Mouse (Mus musculus) left cerebral cortex, adult 18-20 months (tissue): ENCODE data around the gene Mical1. TPM values are rescaled to one million over a fixed set of nuclear protein-coding genes. Genes with fewer than 3 reads are reported as not detected.
A peak's percentile ranks its signal among the peaks of the same experiment; 100 is the strongest.

Experiments
- DNase-seq, 2 experiments: peaks; one replicate each; pipeline ENCODE4 v3.0.0; 2021 to 2022; ENCODE audit warnings: low spot score in 2 of 2, mixed read lengths in 1 of 2
- total RNA-seq, 2 experiments: library from RNA; stranded (reverse); gene quantifications; 2 replicates each; pipeline ENCODE4 v1.2.3; 2021

Mical1 gene
- total RNA-seq, 2 experiments from 2014 or later: 25.1 to 25.5 TPM

DNA sequence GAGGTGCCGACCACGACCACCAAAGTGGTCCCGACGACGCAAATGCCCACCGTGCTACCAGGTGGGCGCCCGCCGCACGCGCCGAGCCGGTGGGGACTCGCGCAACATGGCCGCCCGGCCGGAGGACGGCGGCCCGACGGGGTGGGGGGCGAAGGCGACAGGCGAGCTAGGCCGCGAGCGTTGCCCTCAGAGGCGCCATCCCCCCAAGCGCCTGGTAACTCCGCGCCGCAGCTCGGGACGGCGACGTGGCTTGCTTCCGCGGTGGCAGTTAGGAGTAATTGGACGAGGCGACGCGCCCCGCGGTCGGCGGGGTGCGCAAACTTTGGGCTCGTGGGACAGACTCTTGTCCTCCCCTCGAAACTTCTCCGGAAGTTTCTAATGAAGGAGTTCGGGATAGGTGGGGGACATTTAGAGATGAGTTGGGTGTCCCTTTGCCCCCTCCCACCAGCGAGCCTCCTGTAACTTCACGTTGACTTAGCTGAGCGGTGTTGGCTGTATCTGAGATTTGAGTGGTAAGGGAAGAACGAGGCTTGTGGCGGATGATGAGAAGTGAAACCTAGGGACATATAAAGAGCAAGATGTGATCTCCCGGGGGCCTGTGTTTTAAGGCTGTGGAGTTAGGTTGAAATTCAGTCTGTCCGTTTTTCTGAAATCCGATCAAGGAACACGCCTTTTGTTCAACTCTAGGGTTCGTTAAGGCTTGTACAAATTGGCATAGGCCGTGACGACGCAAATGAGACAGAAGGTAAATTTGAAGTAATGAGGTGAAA is 43.7 kb downstream of the Mical1 start:
- DNase-seq: peak; percentile 20 to 48

DNA sequence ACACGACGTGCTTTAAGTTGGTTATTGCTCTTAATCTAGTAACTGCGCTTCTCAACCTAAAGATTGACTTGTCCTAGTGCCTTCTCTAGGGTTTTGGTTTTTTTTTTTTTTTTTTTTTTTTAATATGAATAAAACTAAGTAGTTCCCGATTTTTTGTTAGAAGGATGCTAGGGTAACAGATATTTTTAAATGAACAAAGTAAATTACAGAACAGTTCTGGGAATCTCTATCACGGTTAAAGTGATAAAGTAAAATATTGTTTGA is 44.2 kb downstream of the Mical1 start:
- no peak for DNase-seq

DNA sequence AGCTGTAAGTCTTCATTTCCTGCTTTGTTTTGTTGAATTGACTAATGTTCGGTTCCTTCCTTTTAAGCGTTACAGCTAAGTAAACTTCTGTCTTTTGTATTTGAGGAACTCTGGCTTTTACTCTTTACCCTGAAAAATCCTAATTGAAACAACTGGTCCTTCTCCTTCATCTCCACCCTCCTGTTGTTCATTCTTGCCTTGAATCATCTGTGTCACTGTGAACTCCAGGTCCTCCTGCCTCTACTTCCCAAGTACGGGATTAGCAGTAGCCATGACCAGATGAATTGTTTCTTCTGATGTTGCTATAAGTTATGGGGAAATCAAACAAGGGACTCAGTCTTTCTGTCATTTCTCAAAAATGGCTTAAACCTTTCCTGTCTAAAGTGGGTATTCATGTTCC is 47.3 kb downstream of the Mical1 start:
- DNase-seq: no peak

- no peak for DNase-seq
Measured at GRCm38 (mm10) chr10:41525696-41526095, 49.6 kb downstream of the Mical1 start.

DNA sequence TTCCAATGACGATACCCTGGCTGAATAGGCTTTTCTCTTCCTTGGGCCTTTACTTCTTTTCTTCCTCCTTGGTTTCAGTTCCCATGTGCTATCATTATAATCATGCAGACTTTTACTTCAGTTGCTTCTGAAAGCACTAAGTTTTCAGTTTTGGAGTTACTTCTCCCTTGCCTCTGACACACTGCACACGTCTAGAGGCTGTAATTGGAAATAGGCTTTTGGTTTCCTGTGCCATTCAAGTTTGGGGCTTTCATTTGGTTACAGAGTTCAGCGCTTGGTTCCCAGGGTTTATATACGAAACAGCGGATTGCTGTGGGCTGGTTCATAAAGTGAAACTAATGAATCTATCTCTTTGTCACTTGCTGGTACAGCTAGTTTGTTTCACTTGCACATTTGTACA is 53.9 kb downstream of the Mical1 start:
- DNase-seq: no peak

DNA sequence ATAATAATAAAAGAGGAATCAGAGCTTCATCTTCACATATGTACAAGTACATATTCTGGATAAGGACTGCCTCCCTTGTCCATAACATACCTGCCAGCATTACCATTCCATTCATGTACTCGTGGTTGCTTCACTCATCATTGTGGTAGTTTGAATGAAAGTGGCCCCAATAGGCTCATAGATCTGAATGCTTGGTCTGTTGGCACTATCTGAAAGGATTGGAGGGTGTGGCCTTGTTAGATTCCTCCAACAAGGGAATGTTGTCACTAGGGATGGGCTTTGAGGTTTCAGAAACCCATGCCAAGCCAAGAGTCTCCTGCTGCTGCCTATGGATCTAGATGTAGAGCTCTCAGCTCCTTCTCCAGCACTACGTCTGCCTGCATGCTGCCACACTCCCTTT is 59.9 kb downstream of the Mical1 start:
- no peak for DNase-seq

Other genes with a start within 250 kb of the Mical1 start
- gene Fig4, start 173.1 kb upstream of the Mical1 start, total RNA-seq: 10 to 100 TPM; 25.4 to 27.2 TPM
- under 1 TPM in 1 of 2 experiments, not detected in 1; 0.07 TPM for gene Ak9, start 172.3 kb upstream of the Mical1 start, total RNA-seq
- 10 to 100 TPM; 19.1 to 19.8 TPM for gene Zbtb24, start 25.9 kb upstream of the Mical1 start, total RNA-seq
- gene Smpd2, start 14.1 kb downstream of the Mical1 start, total RNA-seq: 10 to 100 TPM; 15.0 to 16.9 TPM
- gene Ppil6, start 14.1 kb downstream of the Mical1 start, total RNA-seq: 1 to 10 TPM; 4.4 to 5.7 TPM
- gene Cd164, start 43.1 kb downstream of the Mical1 start, total RNA-seq: 10 to 100 TPM; 61.0 to 68.7 TPM
- 1 to 10 TPM; 1.5 to 1.7 TPM for gene Ccdc162, start 240.3 kb downstream of the Mical1 start, total RNA-seq